Mouse (Mus musculus): ENCODE results near the gene Mettl15. TPM values are rescaled to one million over a fixed set of nuclear protein-coding genes. Genes with fewer than 3 reads are reported as not detected.

The Mettl15 gene
- polyA plus RNA-seq, 1 experiment from 2014 or later: 11.2 TPM

- no peaks in the 10 kb centered on the region for H3K36me3 ChIP-seq (ENCODE audit: control insufficient read depth, insufficient read depth, low read length)
- no peak; the same call in 1 of the 2 replicates for ATAC-seq (ENCODE audit: insufficient read depth, low FRiP score, low TSS enrichment)
- no peak overlapping the region for H3K27ac ChIP-seq (ENCODE audit: low read depth, low read length)
- no peaks in the 10 kb centered on the region for H3K9me3 ChIP-seq (ENCODE audit: control insufficient read depth, low read length)
- no peaks in the 10 kb centered on the region for H3K4me1 ChIP-seq (ENCODE audit: control insufficient read depth, insufficient read depth, low read length)
- H3K27me3 ChIP-seq (ENCODE audit: control insufficient read depth, insufficient read depth, low read length): no peaks in the 10 kb centered on the region
- no peak for DNase-seq (ENCODE audit: low spot score)
- no peak overlapping the region for H3K4me2 ChIP-seq (ENCODE audit: low read depth)
- H3K9ac ChIP-seq (ENCODE audit: low read length): no peak overlapping the region
- no peak overlapping the region for H3K4me3 ChIP-seq (ENCODE audit: low read depth, low read length)
Measured at GRCm38 (mm10) chr2:109147292-109147691, 133.3 kb downstream of the Mettl15 start.

GRCm38 (mm10) chr2:109144410-109144809, 136.1 kb downstream of the Mettl15 start:
- Histone ChIP-seq H3K4me1 (ENCODE audit: control insufficient read depth, insufficient read depth, low read length) (no peaks in the 10 kb centered on the region), H3K27me3 (ENCODE audit: control insufficient read depth, insufficient read depth, low read length) (no peaks in the 10 kb centered on the region), H3K9me3 (ENCODE audit: control insufficient read depth, low read length) (no peaks in the 10 kb centered on the region), H3K36me3 (ENCODE audit: control insufficient read depth, insufficient read depth, low read length) (no peaks in the 10 kb centered on the region), H3K4me2 (ENCODE audit: low read depth) (no peak overlapping the region), H3K27ac (ENCODE audit: low read depth, low read length) (no peak overlapping the region), H3K4me3 (ENCODE audit: low read depth, low read length) (no peak overlapping the region), H3K9ac (ENCODE audit: low read length) (no peak overlapping the region)
- DNase-seq (ENCODE audit: low spot score) (no peak), ATAC-seq (ENCODE audit: insufficient read depth, low FRiP score, low TSS enrichment) (no peak)
- 96% methylated on average over 2 of the region's 2 CpGs for WGBS

- Histone ChIP-seq H3K27ac (ENCODE audit: low read depth, low read length) (no peak overlapping the region), H3K4me3 (ENCODE audit: low read depth, low read length) (no peak overlapping the region), H3K9ac (ENCODE audit: low read length) (no peak overlapping the region), H3K27me3 (ENCODE audit: control insufficient read depth, insufficient read depth, low read length) (no peaks in the 10 kb centered on the region), H3K9me3 (ENCODE audit: control insufficient read depth, low read length) (no peaks in the 10 kb centered on the region), H3K4me1 (ENCODE audit: control insufficient read depth, insufficient read depth, low read length) (no peaks in the 10 kb centered on the region), H3K36me3 (ENCODE audit: control insufficient read depth, insufficient read depth, low read length) (no peaks in the 10 kb centered on the region), H3K4me2 (ENCODE audit: low read depth) (no peak overlapping the region)
- 79% methylated on average over 1 of the region's 1 CpGs for WGBS
- no peak for ATAC-seq (ENCODE audit: insufficient read depth, low FRiP score, low TSS enrichment)
- no peak for DNase-seq (ENCODE audit: low spot score)
Measured at GRCm38 (mm10) chr2:109140330-109140729, 140.2 kb downstream of the Mettl15 start.

GRCm38 (mm10) chr2:109137276-109137675, 143.3 kb downstream of the Mettl15 start:
- H3K27me3 ChIP-seq (ENCODE audit: control insufficient read depth, insufficient read depth, low read length): no peaks in the 10 kb centered on the region
- H3K36me3 ChIP-seq (ENCODE audit: control insufficient read depth, insufficient read depth, low read length): no peaks in the 10 kb centered on the region
- H3K4me1 ChIP-seq (ENCODE audit: control insufficient read depth, insufficient read depth, low read length): no peaks in the 10 kb centered on the region
- ATAC-seq (ENCODE audit: insufficient read depth, low FRiP score, low TSS enrichment) (no peak), DNase-seq (ENCODE audit: low spot score) (no peak)
- H3K9ac ChIP-seq (ENCODE audit: low read length): no peak overlapping the region
- H3K27ac ChIP-seq (ENCODE audit: low read depth, low read length): no peak overlapping the region
- no peak overlapping the region for H3K4me3 ChIP-seq (ENCODE audit: low read depth, low read length)
- 88% methylated on average over 6 of the region's 6 CpGs for WGBS
- no peaks in the 10 kb centered on the region for H3K9me3 ChIP-seq (ENCODE audit: control insufficient read depth, low read length)
- no peak overlapping the region for H3K4me2 ChIP-seq (ENCODE audit: low read depth)

GRCm38 (mm10) chr2:109130718-109131117, 149.8 kb downstream of the Mettl15 start:
- Histone ChIP-seq H3K4me3 (ENCODE audit: low read depth, low read length) (no peak overlapping the region), H3K4me2 (ENCODE audit: low read depth) (no peak overlapping the region), H3K27ac (ENCODE audit: low read depth, low read length) (no peak overlapping the region), H3K9ac (ENCODE audit: low read length) (no peak overlapping the region), H3K9me3 (ENCODE audit: control insufficient read depth, low read length) (no peaks in the 10 kb centered on the region), H3K4me1 (ENCODE audit: control insufficient read depth, insufficient read depth, low read length) (no peaks in the 10 kb centered on the region), H3K27me3 (ENCODE audit: control insufficient read depth, insufficient read depth, low read length) (no peaks in the 10 kb centered on the region), H3K36me3 (ENCODE audit: control insufficient read depth, insufficient read depth, low read length) (no peaks in the 10 kb centered on the region)
- 92% methylated on average over 3 of the region's 3 CpGs for WGBS
- ATAC-seq (ENCODE audit: insufficient read depth, low FRiP score, low TSS enrichment) (no peak), DNase-seq (ENCODE audit: low spot score) (no peak)

GRCm38 (mm10) chr2:109129921-109130320, 150.6 kb downstream of the Mettl15 start:
- H3K27ac ChIP-seq (ENCODE audit: low read depth, low read length): no peak overlapping the region
- H3K9me3 ChIP-seq (ENCODE audit: control insufficient read depth, low read length): no peaks in the 10 kb centered on the region
- H3K4me2 ChIP-seq (ENCODE audit: low read depth): no peak overlapping the region
- WGBS: 93% methylated on average over 3 of the region's 3 CpGs
- no peak overlapping the region for H3K4me3 ChIP-seq (ENCODE audit: low read depth, low read length)
- DNase-seq (ENCODE audit: low spot score) (no peak), ATAC-seq (ENCODE audit: insufficient read depth, low FRiP score, low TSS enrichment) (no peak)
- H3K27me3 ChIP-seq (ENCODE audit: control insufficient read depth, insufficient read depth, low read length): no peaks in the 10 kb centered on the region
- H3K9ac ChIP-seq (ENCODE audit: low read length): no peak overlapping the region
- H3K4me1 ChIP-seq (ENCODE audit: control insufficient read depth, insufficient read depth, low read length): no peaks in the 10 kb centered on the region
- no peaks in the 10 kb centered on the region for H3K36me3 ChIP-seq (ENCODE audit: control insufficient read depth, insufficient read depth, low read length)

GRCm38 (mm10) chr2:109105773-109106484, 174.6 kb downstream of the Mettl15 start:
- H3K27ac ChIP-seq (ENCODE audit: low read depth, low read length): no peak overlapping the region
- ATAC-seq (ENCODE audit: insufficient read depth, low FRiP score, low TSS enrichment) (no peak), DNase-seq (ENCODE audit: low spot score) (no peak)
- no peaks in the 10 kb centered on the region for H3K9me3 ChIP-seq (ENCODE audit: control insufficient read depth, low read length)
- no peak overlapping the region for H3K4me2 ChIP-seq (ENCODE audit: low read depth)
- H3K4me3 ChIP-seq (ENCODE audit: low read depth, low read length): no peak overlapping the region
- H3K27me3 ChIP-seq (ENCODE audit: control insufficient read depth, insufficient read depth, low read length): no peaks in the 10 kb centered on the region
- no peak overlapping the region for H3K9ac ChIP-seq (ENCODE audit: low read length)
- no peaks in the 10 kb centered on the region for H3K36me3 ChIP-seq (ENCODE audit: control insufficient read depth, insufficient read depth, low read length)
- 84% methylated on average over 3 of the region's 3 CpGs for WGBS
- no peaks in the 10 kb centered on the region for H3K4me1 ChIP-seq (ENCODE audit: control insufficient read depth, insufficient read depth, low read length)

GRCm38 (mm10) chr2:109049686-109050085, 230.9 kb downstream of the Mettl15 start:
- DNase-seq (ENCODE audit: low spot score) (no peak), ATAC-seq (ENCODE audit: insufficient read depth, low FRiP score, low TSS enrichment) (no peak)
- no peaks in the 10 kb centered on the region for H3K27me3 ChIP-seq (ENCODE audit: control insufficient read depth, insufficient read depth, low read length)
- H3K9me3 ChIP-seq (ENCODE audit: control insufficient read depth, low read length): no peaks in the 10 kb centered on the region
- WGBS: 90% methylated on average over 2 of the region's 2 CpGs
- no peak overlapping the region for H3K27ac ChIP-seq (ENCODE audit: low read depth, low read length)
- no peaks in the 10 kb centered on the region for H3K4me1 ChIP-seq (ENCODE audit: control insufficient read depth, insufficient read depth, low read length)
- H3K4me2 ChIP-seq (ENCODE audit: low read depth): no peak overlapping the region
- no peak overlapping the region for H3K4me3 ChIP-seq (ENCODE audit: low read depth, low read length)
- no peaks in the 10 kb centered on the region for H3K36me3 ChIP-seq (ENCODE audit: control insufficient read depth, insufficient read depth, low read length)
- no peak overlapping the region for H3K9ac ChIP-seq (ENCODE audit: low read length)

All from neural tube, embryonic 11.5 days (tissue).